Mouse (Mus musculus) kidney, adult 2 months (tissue): ENCODE results near the gene Max.

Experiments used
- CTCF ChIP-seq: fragments of 200-500 bp; conservative IDR thresholded peaks from 2 replicates; pipeline ENCODE4 v1.5.1; 2011; ENCODE audit warnings: low read depth, mild to moderate bottlenecking, control low read depth, low read length, moderate library complexity, mixed read lengths; ENCODE audit not compliant: insufficient read depth, insufficient read length
- POLR2A ChIP-seq: fragments of 200-500 bp; IDR thresholded peaks from one replicate; pipeline ENCODE4 v1.6.1; 2011; ENCODE audit warnings: low read depth, low read length, control low read depth

- no peak for TF ChIP-seq POLR2A
- TF ChIP-seq CTCF: no peak
Measured at GRCm38 (mm10) chr12:76894792-76895559, 67.0 kb downstream of the Max start.
